Mouse (Mus musculus): Measurements from ENCODE around the gene Exd2. TPM values are rescaled to one million over a fixed set of nuclear protein-coding genes. Genes with fewer than 3 reads are reported as not detected.

Exd2 gene
- polyA plus RNA-seq (2014; fragmentation: Nextera tagmentation; extraction: Ambion mirVana): 30.1 and 35.5 TPM in 2 replicates

DNA sequence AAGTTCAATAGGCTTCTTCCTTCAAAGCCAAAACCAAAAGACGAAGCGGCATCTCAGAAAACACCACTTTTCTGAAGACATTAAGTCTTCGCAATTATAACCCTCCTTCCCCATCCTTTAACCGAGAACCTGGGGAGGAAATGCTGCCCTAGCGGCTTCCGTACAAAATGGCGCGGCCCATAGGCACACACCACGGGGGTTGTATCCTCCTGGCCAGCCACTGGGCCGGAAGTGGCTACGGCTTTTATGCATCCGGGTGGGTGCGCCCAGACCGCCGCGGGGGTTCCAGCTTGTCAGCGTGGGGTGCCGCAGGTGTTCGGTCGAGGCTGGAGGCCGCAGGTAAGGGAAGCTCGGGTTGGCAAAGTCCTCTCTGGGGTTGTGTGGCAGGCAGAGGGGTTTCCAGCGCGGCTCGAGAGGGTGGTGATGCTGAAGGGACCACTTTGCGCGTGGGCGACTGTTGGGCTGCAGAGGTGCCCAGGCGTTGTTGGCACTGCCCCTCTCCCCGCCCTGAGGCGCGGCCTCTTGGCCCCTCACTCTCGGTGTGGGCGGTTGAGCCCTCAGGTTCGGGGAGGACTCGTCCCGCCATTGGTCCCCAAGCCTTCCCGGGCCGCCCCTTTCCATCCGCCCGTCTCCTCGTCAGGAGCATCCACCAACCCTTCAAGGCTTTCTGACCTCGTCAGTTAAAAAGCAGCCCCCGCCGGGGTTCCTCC is at the start of gene Exd2:
Gene Exd2, plus strand, starts transcription at position 154 of the 710 bp plus-strand sequence.
- Histone ChIP-seq H3K9me3 (ENCODE audit: control insufficient read depth, low read length) (no peaks in the 10 kb centered on the region), H3K36me3 (ENCODE audit: control insufficient read depth, insufficient read depth, low read length) (no peaks in the 10 kb centered on the region), H3K4me1 (ENCODE audit: control insufficient read depth, insufficient read depth, low read length) (no peaks in the 10 kb centered on the region), H3K27ac (replicated peaks; ENCODE audit: low read depth, low read length) (peak within 1 kb of the TSS; percentile 70), H3K9ac (ENCODE audit: low read length) (peak within 1 kb of the TSS; percentile 80), H3K4me2 (ENCODE audit: low read depth, severe bottlenecking) (peak within 1 kb of the TSS; percentile 46), H3K4me3 (ENCODE audit: low read depth, low read length) (peak within 1 kb of the TSS; percentile 84), H3K27me3 (ENCODE audit: control insufficient read depth, insufficient read depth, low read length) (no peaks in the 10 kb centered on the region)
- ATAC-seq (ENCODE audit: insufficient number of reproducible peaks, low FRiP score, low TSS enrichment, low read depth): peak; percentile 90
- 0% methylated on average over 43 of the region's 45 CpGs for WGBS
- DNase-seq (ENCODE audit: low spot score): peak; percentile 91

DNA sequence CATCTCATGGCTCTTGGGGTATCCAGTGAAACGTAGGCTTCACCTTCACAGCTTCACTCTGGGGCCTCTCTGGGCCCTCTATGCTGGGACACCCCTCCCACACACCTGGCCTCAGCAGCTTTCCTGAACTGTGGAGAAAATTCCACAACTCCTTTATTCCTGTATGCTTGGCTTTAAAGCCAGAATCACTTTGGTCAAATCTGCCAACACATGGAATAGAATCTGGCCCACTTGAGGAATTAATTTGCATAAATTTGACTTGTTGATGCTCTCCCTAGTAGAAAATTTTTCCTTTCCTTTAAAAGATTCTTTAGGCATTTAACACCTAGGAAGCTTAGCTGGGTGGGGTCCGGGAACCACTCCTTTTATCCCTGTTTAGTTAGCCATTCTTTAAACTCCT is 47.8 kb upstream of the Exd2 start:
- DNase-seq (ENCODE audit: low spot score): no peak
- no peaks in the 10 kb centered on the region for H3K27me3 ChIP-seq (ENCODE audit: control insufficient read depth, insufficient read depth, low read length)
- WGBS: 89% methylated on average over 2 of the region's 2 CpGs
- no peak for ATAC-seq (ENCODE audit: insufficient number of reproducible peaks, low FRiP score, low TSS enrichment, low read depth)
- no peak overlapping the region for H3K4me2 ChIP-seq (ENCODE audit: low read depth, severe bottlenecking)
- H3K9me3 ChIP-seq (ENCODE audit: control insufficient read depth, low read length): no peaks in the 10 kb centered on the region
- H3K27ac ChIP-seq (replicated peaks; ENCODE audit: low read depth, low read length): no peak overlapping the region
- peaks cover 3% of the 10 kb centered on the region; the same call in 1 of the 2 replicates for H3K36me3 ChIP-seq (ENCODE audit: control insufficient read depth, insufficient read depth, low read length)
- H3K4me1 ChIP-seq (ENCODE audit: control insufficient read depth, insufficient read depth, low read length): no peaks in the 10 kb centered on the region
- H3K9ac ChIP-seq (ENCODE audit: low read length): no peak overlapping the region
- no peak overlapping the region for H3K4me3 ChIP-seq (ENCODE audit: low read depth, low read length)

DNA sequence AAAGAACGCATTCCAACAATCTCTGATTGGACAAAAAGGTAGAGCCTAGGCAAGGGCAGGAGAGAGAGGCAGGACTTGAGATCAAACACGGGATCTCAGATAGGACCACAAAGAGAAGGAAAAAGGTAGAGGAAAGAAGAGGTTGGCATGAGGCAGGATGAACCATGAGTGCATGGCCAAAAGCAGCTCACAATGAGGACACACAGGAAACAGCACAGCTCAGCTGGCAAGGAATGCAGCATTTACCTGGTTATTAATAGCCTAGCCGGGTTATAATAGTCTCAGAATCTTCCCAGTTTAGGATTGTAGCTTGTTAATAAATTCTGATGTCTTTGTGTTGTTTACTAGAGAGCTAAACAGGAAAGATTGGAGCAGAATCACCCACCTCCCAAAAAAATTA is 35.2 kb upstream of the Exd2 start:
- Histone ChIP-seq H3K36me3 (ENCODE audit: control insufficient read depth, insufficient read depth, low read length) (peaks cover 3% of the 10 kb centered on the region; the same call in 1 of the 2 replicates), H3K27me3 (ENCODE audit: control insufficient read depth, insufficient read depth, low read length) (no peaks in the 10 kb centered on the region), H3K4me2 (ENCODE audit: low read depth, severe bottlenecking) (no peak overlapping the region), H3K4me3 (ENCODE audit: low read depth, low read length) (no peak overlapping the region), H3K27ac (replicated peaks; ENCODE audit: low read depth, low read length) (no peak overlapping the region), H3K9ac (ENCODE audit: low read length) (no peak overlapping the region), H3K4me1 (ENCODE audit: control insufficient read depth, insufficient read depth, low read length) (no peaks in the 10 kb centered on the region), H3K9me3 (ENCODE audit: control insufficient read depth, low read length) (no peaks in the 10 kb centered on the region)
- no peak for ATAC-seq (ENCODE audit: insufficient number of reproducible peaks, low FRiP score, low TSS enrichment, low read depth)
- no peak for DNase-seq (ENCODE audit: low spot score)
- WGBS: 84% methylated on average over 3 of the region's 3 CpGs

DNA sequence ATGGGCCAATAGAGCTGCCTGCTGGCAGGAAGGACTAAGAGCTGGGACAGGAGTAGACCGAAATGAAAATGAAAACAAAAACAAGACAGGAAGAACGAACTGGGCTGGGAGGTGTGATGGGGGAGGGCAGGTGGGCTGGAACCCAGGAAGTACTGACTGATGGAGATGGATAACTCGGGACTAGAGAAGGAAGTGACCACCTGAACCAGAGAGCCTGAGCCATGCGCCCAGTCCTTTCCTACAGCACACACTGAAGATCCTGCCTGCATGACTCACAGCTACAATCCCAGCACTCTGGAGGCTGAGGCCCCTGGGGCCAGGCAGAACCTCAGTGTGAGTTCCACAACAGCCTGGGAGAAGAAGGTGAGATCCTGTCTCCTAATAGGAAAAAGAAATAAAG is 29.6 kb upstream of the Exd2 start:
- Histone ChIP-seq H3K27ac (replicated peaks; ENCODE audit: low read depth, low read length) (no peak overlapping the region), H3K4me3 (ENCODE audit: low read depth, low read length) (no peak overlapping the region), H3K4me2 (ENCODE audit: low read depth, severe bottlenecking) (no peak overlapping the region), H3K9ac (ENCODE audit: low read length) (no peak overlapping the region), H3K27me3 (ENCODE audit: control insufficient read depth, insufficient read depth, low read length) (no peaks in the 10 kb centered on the region), H3K4me1 (ENCODE audit: control insufficient read depth, insufficient read depth, low read length) (peaks cover 6% of the 10 kb centered on the region; the same call in 1 of the 2 replicates), H3K36me3 (ENCODE audit: control insufficient read depth, insufficient read depth, low read length) (no peaks in the 10 kb centered on the region), H3K9me3 (ENCODE audit: control insufficient read depth, low read length) (no peaks in the 10 kb centered on the region)
- DNase-seq (ENCODE audit: low spot score) (no peak), ATAC-seq (ENCODE audit: insufficient number of reproducible peaks, low FRiP score, low TSS enrichment, low read depth) (no peak)
- 59% methylated on average over 4 of the region's 4 CpGs for WGBS

DNA sequence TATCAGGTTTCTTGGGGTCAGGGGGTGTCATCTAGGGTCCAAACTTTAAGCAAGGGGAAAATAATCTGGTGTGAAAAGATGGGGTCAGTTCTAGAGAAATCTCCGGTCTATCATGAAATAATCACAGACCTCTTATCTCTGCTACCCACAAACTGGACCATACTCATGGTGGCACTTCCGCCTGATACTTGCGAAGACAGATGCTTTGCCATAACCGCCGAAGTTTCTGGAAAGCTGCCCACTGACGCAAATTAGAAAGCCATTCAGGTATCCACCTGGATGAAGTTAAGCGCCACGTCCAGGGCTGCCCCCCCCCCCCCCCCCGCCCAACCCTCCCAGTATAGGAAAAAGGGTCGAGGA is 28.3 kb upstream of the Exd2 start:
- Histone ChIP-seq H3K9me3 (ENCODE audit: control insufficient read depth, low read length) (no peaks in the 10 kb centered on the region), H3K9ac (ENCODE audit: low read length) (peak overlapping the region; percentile 93), H3K4me2 (ENCODE audit: low read depth, severe bottlenecking) (peak overlapping the region; percentile 82), H3K36me3 (ENCODE audit: control insufficient read depth, insufficient read depth, low read length) (no peaks in the 10 kb centered on the region), H3K4me1 (ENCODE audit: control insufficient read depth, insufficient read depth, low read length) (peaks cover 6% of the 10 kb centered on the region; the same call in 1 of the 2 replicates), H3K27ac (replicated peaks; ENCODE audit: low read depth, low read length) (peak overlapping the region; percentile 92), H3K27me3 (ENCODE audit: control insufficient read depth, insufficient read depth, low read length) (no peaks in the 10 kb centered on the region), H3K4me3 (ENCODE audit: low read depth, low read length) (peak overlapping the region; percentile 85)
- 8% methylated on average over 8 of the region's 10 CpGs for WGBS
- ATAC-seq (ENCODE audit: insufficient number of reproducible peaks, low FRiP score, low TSS enrichment, low read depth): no peak
- DNase-seq (ENCODE audit: low spot score): no peak

DNA sequence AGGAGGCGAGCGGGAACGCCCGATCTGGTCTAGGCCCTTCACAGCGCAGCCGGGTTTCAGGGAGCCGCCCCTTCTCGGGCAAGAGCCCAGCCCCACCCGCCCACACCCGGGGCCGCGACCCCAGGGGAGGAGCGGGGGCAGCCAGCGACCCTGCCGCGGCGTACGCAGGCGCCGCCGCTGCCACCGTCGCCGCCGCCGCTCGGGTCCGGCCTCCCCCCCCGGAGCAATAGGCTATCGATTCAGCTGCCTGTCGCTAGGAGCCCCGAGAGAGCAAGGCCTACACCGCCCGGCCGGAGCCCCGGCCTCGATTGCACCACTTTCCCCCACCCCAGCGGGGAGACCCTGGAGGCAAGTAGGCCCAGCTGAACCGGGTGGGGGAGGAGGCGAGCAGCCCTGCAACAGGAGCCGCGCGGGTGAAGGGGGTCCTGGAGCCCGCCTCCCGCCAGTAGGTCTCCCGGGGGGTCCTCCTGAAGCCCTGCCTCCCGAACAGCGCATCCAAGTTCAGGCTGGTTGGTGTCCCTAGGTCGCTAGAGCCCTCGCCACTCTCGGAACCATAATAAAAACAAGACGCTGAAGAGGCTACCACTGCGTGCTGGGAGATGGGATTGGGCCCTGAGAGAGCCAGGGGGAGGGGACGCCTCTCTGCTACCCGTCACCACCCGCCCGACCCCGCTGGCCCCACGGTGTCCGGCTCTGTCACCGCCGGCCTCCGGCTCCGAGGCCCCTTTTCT is 27.8 kb upstream of the Exd2 start:
- peak; percentile 71 for ATAC-seq (ENCODE audit: insufficient number of reproducible peaks, low FRiP score, low TSS enrichment, low read depth)
- Histone ChIP-seq H3K9me3 (ENCODE audit: control insufficient read depth, low read length) (no peaks in the 10 kb centered on the region), H3K9ac (ENCODE audit: low read length) (peak overlapping the region; percentile 93), H3K36me3 (ENCODE audit: control insufficient read depth, insufficient read depth, low read length) (no peaks in the 10 kb centered on the region), H3K4me3 (ENCODE audit: low read depth, low read length) (peak overlapping the region; percentile 85), H3K27me3 (ENCODE audit: control insufficient read depth, insufficient read depth, low read length) (no peaks in the 10 kb centered on the region), H3K4me1 (ENCODE audit: control insufficient read depth, insufficient read depth, low read length) (peaks cover 6% of the 10 kb centered on the region; the same call in 1 of the 2 replicates), H3K4me2 (ENCODE audit: low read depth, severe bottlenecking) (peak overlapping the region; percentile 82), H3K27ac (replicated peaks; ENCODE audit: low read depth, low read length) (peak overlapping the region; percentile 92)
- under 1% methylated on average over 45 of the region's 64 CpGs for WGBS
- peak; percentile 87 for DNase-seq (ENCODE audit: low spot score)

DNA sequence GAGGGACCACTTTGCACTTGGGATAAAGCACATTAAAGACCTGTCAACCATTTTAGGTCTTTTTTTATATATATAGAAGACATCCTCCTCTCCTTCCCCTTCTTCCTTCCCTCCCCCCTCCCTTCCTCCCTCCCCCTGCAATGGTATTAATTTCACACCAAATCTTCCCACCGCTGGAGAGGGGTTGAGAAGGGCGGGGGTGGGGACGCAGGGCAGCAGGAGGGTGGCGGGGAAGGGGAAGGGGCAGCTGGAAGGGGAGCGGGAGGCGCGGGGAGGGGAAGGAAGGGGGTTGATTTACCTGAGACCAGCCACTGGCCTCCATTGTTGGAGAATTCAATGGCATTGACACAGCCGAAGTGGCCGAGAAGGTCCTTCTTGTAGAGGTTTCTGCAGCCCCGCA is 27.0 kb upstream of the Exd2 start:
- Histone ChIP-seq H3K27me3 (ENCODE audit: control insufficient read depth, insufficient read depth, low read length) (no peaks in the 10 kb centered on the region), H3K4me3 (ENCODE audit: low read depth, low read length) (peak overlapping the region; percentile 85), H3K36me3 (ENCODE audit: control insufficient read depth, insufficient read depth, low read length) (no peaks in the 10 kb centered on the region), H3K9me3 (ENCODE audit: control insufficient read depth, low read length) (no peaks in the 10 kb centered on the region), H3K27ac (replicated peaks; ENCODE audit: low read depth, low read length) (peak overlapping the region; percentile 92), H3K9ac (ENCODE audit: low read length) (peak overlapping the region; percentile 93), H3K4me1 (ENCODE audit: control insufficient read depth, insufficient read depth, low read length) (peaks cover 6% of the 10 kb centered on the region; the same call in 1 of the 2 replicates), H3K4me2 (ENCODE audit: low read depth, severe bottlenecking) (peak overlapping the region; percentile 82)
- WGBS: 0% methylated on average over 10 of the region's 10 CpGs
- DNase-seq (ENCODE audit: low spot score): no peak
- ATAC-seq (ENCODE audit: insufficient number of reproducible peaks, low FRiP score, low TSS enrichment, low read depth): 0 out of 2 replicates have a peak, but pooled peaks have one; percentile 4

DNA sequence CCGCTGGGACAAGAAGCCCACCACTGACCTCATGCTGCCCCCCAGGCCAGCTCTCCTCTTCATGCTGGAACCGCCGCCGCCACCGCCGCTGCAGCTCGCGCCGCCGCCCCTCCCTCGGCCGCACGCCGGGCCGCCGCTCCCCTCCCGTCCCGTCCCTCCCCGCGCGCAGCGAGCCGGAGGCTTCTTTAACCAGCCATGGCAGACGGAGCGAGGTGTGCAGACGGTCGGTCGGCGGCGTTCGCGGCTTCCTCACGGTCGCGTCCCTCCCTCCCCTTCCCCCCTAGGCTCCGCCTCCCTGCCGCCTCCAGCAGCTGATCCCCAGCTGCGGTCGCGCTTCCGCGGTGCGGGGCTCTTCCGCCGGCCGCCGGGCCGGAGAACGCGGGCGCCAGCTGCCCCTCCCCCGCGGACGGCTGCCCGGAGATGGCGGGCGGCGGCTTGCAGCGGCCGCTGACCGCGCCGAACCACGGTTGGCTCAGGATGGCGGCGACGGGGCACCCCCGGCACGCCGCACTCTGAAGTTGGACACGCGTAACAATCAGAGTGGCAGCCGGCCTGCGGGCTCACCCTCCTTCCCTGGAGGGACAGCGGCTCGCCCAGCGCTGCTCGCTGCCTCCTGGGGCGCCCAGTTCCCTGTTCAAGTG is 26.4 kb upstream of the Exd2 start, which contains the start of gene Dcaf5:
Gene Dcaf5, minus strand, starts transcription at position 266 of the 641 bp plus-strand sequence.
- ATAC-seq (ENCODE audit: insufficient number of reproducible peaks, low FRiP score, low TSS enrichment, low read depth): peak; percentile 52
- WGBS: under 1% methylated on average over 78 of the region's 79 CpGs
- peak within 1 kb of the TSS; percentile 82 for H3K4me2 ChIP-seq (ENCODE audit: low read depth, severe bottlenecking)

More for the DNA sequence above, 26.4 kb upstream of the Exd2 start, which contains the start of gene Dcaf5:
- no peaks in the 10 kb centered on the region for H3K9me3 ChIP-seq (ENCODE audit: control insufficient read depth, low read length)
- H3K4me3 ChIP-seq (ENCODE audit: low read depth, low read length): peak within 1 kb of the TSS; percentile 85
- peak within 1 kb of the TSS; percentile 93 for H3K9ac ChIP-seq (ENCODE audit: low read length)
- peaks cover 6% of the 10 kb centered on the region; the same call in 1 of the 2 replicates for H3K4me1 ChIP-seq (ENCODE audit: control insufficient read depth, insufficient read depth, low read length)
- DNase-seq (ENCODE audit: low spot score): peak; percentile 79
- no peaks in the 10 kb centered on the region for H3K36me3 ChIP-seq (ENCODE audit: control insufficient read depth, insufficient read depth, low read length)
- H3K27me3 ChIP-seq (ENCODE audit: control insufficient read depth, insufficient read depth, low read length): no peaks in the 10 kb centered on the region
- peak within 1 kb of the TSS; percentile 92 for H3K27ac ChIP-seq (replicated peaks; ENCODE audit: low read depth, low read length)
